Mouse (Mus musculus): ENCODE results near the gene Ppat. TPM values are rescaled to one million over a fixed set of nuclear protein-coding genes. Genes with fewer than 3 reads are reported as not detected.

The Ppat gene
- total and polyA plus RNA-seq, 3 experiments, result 103 to 180 (median 110) TPM

DNA sequence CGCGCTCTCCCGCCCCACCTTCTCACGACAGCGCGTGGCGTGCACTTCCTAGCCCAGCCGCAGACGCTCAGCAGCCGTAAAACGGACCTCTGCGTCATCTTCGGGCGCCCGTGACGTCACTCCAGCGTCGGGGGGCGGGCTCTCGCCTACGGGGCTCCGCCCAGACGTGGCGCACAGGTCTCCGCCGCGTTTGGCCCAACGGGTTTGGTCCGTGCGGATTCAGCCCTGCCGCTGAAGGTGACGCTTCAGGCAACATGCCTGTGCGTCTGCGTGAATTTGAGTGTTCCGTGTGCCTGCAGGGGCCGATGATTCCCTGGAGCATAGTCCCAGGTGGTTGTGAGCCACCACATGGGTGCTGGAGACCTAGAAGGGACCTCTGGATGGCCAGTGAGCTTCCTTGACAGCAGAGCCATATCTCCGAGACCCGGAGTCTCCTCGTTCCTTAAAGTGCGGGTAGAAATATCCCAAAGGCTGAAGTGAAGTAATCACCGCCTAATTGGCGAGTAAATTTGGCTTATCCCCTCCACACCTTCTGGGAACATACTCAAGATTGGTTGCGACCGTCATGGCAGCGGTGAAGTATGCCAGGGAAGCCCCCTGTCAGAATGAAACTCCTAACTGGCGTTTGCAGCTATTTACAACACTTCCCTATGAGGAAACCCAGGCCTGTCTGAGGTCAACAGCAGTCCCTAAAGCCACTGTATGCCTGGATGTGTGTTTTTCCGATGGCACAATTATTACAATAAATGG lies 45.8 kb downstream of the Ppat start, which contains the start of gene Aasdh (continued):
- TF ChIP-seq CTCF (IDR thresholded peaks at IDR 0.05 in 2 of 3, conservative IDR thresholded peaks at IDR 0.05 in 1 of 3; ENCODE audit: control insufficient read depth in 1 of 3, insufficient read depth in 1 of 3, low read depth in 2 of 3, low read length in 3 of 3, poor library complexity in 1 of 3, severe bottlenecking in 1 of 3), result no peak
- TF ChIP-seq ZKSCAN1 (IDR thresholded peaks at IDR 0.05; ENCODE audit: low read depth, low read length), result no peak
- TF ChIP-seq ZMIZ1 (IDR thresholded peaks at IDR 0.05; ENCODE audit: low read depth, low read length), result peak; percentile 98
- peak; percentile 64 for TF ChIP-seq MYB (IDR thresholded peaks at IDR 0.05; ENCODE audit: low read depth, low read length)

DNA sequence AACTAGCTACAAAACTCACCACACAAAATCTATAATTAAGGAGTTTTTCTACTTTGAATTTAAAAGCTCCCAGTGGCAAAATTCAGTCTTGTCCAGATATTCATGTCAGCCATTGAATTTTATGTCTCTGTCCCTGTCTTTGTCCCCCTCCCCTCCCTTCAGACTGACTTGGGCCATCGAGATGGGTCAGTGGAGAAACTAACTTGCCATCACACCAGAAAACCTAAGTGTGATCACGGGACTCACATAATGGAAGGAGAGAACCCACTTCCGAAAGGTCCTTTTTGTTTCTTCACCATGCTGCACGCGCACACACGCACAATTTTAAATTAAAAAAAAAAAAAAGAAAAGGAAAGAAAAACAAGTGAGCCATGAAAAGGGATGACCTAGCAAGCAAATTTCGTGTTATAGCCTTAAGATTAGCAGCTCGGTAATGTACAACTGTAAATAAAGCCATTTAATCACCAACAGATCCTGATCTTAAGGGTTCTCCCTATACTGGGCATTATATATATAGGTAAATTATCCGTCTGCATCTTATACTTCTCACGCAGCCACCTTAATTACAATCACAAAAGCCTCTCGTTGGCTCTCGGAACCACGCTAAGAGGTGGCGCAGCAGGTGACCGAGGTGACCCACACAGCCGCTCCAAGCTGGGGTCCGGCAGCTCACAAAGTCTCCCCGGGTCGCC lies 46.5 kb downstream of the Ppat start:
- DNase-seq (ENCODE audit: low read depth, low spot score), result peak; percentile 70
- Histone ChIP-seq H3K36me3 (ENCODE audit: control insufficient read depth in 1 of 2, insufficient read depth in 2 of 2, low read length in 2 of 2) (peaks cover 0 to 17% of the 10 kb centered on the region in 2 experiments; a peak in 3 of 4 replicates), H3K79me2 (ENCODE audit: control insufficient read depth, insufficient read depth, low read length, poor library complexity) (peaks cover 4% of the 10 kb centered on the region; the same call in 1 of the 2 replicates), H3K9ac (ENCODE audit: control insufficient read depth, low read depth, low read length, poor library complexity, severe bottlenecking) (peak overlapping the region; percentile 86), H3K4me3 (ENCODE audit: control insufficient read depth in 1 of 2, insufficient read depth in 1 of 2, low read depth in 2 of 2, low read length in 2 of 2) (peak overlapping the region; percentile 74 to 76), H3K27ac (ENCODE audit: control insufficient read depth, low read depth, low read length) (peak overlapping the region; percentile 86), H3K9me3 (replicated peaks; ENCODE audit: insufficient read depth, low read length) (no peaks in the 10 kb centered on the region), H3K4me1 (ENCODE audit: control insufficient read depth in 1 of 2, insufficient read depth in 2 of 2, low read length in 2 of 2) (peaks cover 4 to 9% of the 10 kb centered on the region in 2 experiments; a peak in 2 of 4 replicates), H3K27me3 (ENCODE audit: control insufficient read depth in 1 of 2, insufficient read depth in 2 of 2, low read length in 2 of 2) (no peaks in the 10 kb centered on the region)
- peak; percentile 43; the same call in 1 of the 2 replicates for TF ChIP-seq TBP (IDR thresholded peaks at IDR 0.05; ENCODE audit: low read depth, low read length)
- TF ChIP-seq ETS1 (IDR thresholded peaks at IDR 0.05; ENCODE audit: low read depth, low read length), result 0 out of 2 replicates have a peak, but pooled peaks have one; percentile 14
- no peak for TF ChIP-seq KAT2A (conservative IDR thresholded peaks at IDR 0.05; ENCODE audit: low read depth, low read length)
- TF ChIP-seq ZNF384 (IDR thresholded peaks at IDR 0.05; ENCODE audit: low read depth, low read length), result no peak
- TF ChIP-seq USF1 (IDR thresholded peaks at IDR 0.05; ENCODE audit: low read depth, low read length), result peak; percentile 28; the same call in 1 of the 2 replicates

DNA sequence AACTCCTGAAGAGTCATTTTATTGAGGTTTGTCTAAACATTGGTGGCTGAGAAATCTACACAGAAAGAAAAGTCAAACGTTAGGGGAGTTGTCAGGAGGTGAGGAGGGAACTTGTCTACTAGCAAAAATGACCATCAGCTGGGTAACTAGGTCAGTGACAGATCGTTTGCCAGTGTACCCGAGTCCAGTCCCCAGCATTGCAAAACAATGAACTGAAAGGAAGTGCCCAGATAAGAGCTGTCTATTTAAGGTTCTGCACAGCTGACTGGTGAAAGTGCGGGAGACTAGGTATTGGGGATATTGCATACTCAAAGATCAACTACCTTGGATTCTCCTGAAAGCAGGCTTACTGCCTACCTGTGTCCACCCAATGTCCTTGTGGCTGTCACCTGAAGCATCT lies 49.2 kb downstream of the Ppat start:
- Histone ChIP-seq H3K9me3 (replicated peaks; ENCODE audit: insufficient read depth, low read length) (no peaks in the 10 kb centered on the region), H3K9ac (ENCODE audit: control insufficient read depth, low read depth, low read length, poor library complexity, severe bottlenecking) (no peak overlapping the region), H3K4me3 (ENCODE audit: control insufficient read depth in 1 of 2, insufficient read depth in 1 of 2, low read depth in 2 of 2, low read length in 2 of 2) (no peak overlapping the region), H3K4me1 (ENCODE audit: control insufficient read depth in 1 of 2, insufficient read depth in 2 of 2, low read length in 2 of 2) (peaks cover 4 to 9% of the 10 kb centered on the region in 2 experiments; a peak in 2 of 4 replicates), H3K79me2 (ENCODE audit: control insufficient read depth, insufficient read depth, low read length, poor library complexity) (peaks cover 4% of the 10 kb centered on the region; the same call in 1 of the 2 replicates), H3K36me3 (ENCODE audit: control insufficient read depth in 1 of 2, insufficient read depth in 2 of 2, low read length in 2 of 2) (peaks cover 2 to 15% of the 10 kb centered on the region in 2 experiments; a peak in 3 of 4 replicates), H3K27ac (ENCODE audit: control insufficient read depth, low read depth, low read length) (no peak overlapping the region), H3K27me3 (ENCODE audit: control insufficient read depth in 1 of 2, insufficient read depth in 2 of 2, low read length in 2 of 2) (no peaks in the 10 kb centered on the region)
- no peak for DNase-seq (ENCODE audit: low read depth, low spot score)
- TF ChIP-seq RAD21 (IDR thresholded peaks at IDR 0.05; ENCODE audit: low read depth, low read length), result no peak
- TF ChIP-seq USF2 (IDR thresholded peaks at IDR 0.05; ENCODE audit: borderline replicate concordance in 1 of 2, insufficient read depth in 1 of 2, low read depth in 1 of 2, low read length in 2 of 2), result no peak
- no peak for TF ChIP-seq ETS1 (IDR thresholded peaks at IDR 0.05; ENCODE audit: low read depth, low read length)
- no peak for TF ChIP-seq MYB (IDR thresholded peaks at IDR 0.05; ENCODE audit: low read depth, low read length)
